Mouse (Mus musculus) urinary bladder, adult 18-20 months (tissue): ENCODE measurements at regions not wholly inside any gene's neighbourhood (a gene's known extent, or its start where the extent isn't known, plus 50 kb on each side); places are given as distances from the start of the nearest gene placed in this dataset.

ENCODE experiments used
- DNase-seq, 2 experiments: peaks; one replicate each; pipeline ENCODE4 v3.0.0; 2022; ENCODE audit warnings: low spot score in 2 of 2, mixed read lengths in 2 of 2

DNA sequence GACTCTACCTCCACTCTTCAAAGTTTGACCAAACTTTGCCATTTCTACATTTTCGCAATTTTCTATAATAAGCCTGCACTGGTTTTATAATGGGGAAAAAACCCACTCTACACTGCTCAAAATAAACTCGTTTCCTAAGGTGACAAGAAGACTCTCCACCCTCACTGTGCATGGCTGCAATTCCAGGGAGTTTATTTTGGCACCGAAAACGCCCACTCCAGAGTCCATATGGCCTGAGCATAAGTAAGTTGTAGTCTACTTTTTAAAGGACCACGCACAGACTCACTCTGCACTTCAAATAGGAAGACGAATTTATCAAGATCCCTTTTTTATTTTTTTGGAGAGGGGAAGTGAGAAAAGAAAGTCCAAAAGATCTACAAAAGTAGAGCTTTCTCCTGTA, 219.4 kb downstream of the Pdcd6ip start:
- no peak for DNase-seq

DNA sequence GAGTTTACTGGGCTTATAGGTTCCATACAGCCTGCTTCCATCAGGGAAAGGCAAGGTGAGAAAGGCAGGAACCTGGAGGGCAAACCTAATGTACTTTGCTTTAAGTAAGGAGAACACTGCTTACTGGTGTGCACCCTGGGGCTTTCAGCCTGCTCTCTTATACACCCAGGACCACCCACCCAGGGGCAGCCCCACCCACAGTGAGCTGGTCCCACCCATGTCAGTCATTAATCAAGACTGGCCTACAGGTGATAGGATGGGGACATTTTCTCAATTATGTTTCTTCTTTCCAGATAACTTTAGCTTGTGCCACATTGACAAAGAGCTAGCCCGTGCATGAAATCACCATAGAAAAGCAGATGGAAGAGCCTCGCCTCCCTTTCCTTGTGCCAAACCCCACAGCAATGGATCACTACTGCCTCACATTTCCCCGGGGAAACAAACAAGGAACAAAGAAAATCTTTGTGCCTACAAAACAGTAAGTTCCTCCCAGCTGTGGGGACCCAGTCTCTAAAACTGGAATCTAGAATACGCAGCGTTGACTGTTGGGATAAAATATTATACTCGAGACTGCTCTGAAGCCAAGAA, 221.5 kb downstream of the Pdcd6ip start:
- no peak for DNase-seq

DNA sequence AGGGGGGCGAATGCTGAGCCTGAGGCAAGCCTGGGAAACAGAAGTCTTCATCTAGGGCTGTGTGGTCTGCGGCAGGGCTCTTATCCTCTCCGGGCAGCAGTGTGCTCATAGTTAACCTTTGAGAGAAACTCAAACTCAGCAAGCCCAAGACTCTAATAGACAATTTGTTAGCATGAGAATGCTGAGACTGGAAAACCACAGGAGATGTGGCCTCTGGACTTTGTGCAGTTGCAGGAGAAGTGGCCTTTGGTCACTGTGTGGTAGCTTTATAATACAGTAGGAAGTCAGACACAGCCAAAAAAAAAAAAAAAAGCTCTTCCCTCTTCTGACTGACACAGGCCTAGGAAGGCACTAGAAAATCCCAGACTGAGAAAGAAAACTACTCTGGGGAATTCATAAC, 228.2 kb downstream of the Pdcd6ip start:
- DNase-seq: no peak

DNA sequence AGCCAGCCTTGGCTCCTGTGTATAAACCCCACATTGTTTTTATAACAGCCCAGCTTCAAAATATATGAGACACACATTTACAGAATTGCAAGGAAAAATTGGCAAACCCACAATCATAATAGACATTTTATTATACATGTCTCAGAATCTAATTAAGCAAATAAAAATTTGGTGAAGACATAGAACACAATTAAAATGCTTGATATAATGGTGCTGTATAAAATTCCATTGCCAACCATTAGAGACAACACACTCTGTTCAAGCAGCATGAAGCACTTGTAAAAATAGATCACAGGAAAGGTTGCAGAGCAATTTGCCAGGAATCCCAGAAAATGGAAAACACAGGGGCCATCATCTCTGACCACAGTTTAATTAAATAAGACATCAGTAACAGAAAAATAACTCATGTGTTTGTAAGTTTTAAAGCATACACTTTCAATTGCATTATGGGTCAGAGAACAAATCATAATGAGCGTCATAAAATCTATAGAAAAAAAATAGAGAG, 229.2 kb downstream of the Pdcd6ip start:
- DNase-seq: no peak

DNA sequence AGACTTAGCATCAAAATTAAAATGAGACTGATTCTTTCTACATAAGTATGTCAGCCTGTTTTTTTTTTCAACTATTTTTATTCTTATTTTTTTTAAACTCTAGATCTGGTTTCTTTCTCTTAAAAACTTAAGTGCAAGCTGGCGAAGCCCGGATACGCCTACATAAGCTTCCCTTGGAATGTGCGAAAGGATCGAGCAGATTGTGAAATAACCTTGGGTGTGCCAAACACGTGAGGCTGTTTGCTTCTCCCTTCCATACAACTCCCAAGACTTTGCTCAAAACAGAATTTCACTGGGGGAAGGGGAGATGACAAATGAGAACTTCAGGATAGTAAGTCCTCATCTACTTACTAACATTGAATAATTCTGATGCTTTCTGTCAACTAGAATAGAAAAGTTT, 236.3 kb downstream of the Pdcd6ip start:
- peak in 1 of 2 experiments; percentile 35 for DNase-seq

DNA sequence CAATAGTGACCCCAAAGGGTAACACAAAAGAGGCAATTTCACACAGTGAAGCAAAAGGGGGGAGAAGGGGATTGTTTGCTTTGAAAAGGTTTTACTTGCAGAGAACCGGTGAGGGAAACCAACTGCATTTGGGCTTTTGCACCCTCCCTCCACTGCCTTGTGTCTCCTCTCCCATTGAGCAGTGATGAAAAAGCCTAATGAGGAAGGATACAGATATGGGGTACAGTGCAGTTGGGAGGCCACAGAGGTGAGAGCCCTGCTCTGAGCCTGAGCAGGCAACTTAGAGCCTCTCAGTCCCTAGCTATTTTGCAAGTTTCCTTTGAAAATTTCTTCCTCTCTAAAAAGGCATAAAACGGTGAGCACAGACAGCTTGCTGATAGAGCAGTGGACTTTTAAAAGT, 245.2 kb downstream of the Pdcd6ip start:
- DNase-seq: no peak

DNA sequence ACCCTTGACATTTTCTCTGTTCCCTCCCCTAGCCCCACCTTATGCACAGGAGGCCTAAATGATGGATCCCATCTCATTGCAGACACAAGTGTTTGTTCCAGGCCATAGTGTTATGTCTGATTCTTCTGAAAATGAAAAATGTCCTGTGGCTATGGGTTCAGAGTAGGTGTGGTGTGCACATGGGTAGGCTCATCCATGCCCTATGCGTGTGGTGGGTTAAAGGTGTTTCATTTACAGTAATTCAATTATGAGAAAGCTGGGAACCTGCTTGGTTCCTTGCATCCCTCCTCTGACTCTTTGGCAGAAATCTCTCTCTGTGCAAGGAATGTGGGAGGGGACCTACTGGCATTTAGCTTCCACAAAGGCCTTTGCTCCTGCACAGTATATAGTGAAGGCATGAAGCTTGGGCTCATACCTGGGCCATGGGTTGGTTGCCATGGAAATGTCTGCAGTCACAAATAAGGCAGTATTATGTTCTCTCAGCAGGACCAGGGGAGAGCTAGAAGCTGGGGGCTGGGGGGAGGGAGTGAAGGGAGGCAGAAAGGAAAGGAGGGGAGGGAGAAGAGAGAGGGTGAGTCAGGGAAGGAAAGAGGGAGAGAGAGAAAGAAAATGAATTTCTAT, 245.7 kb downstream of the Pdcd6ip start:
- DNase-seq: no peak

DNA sequence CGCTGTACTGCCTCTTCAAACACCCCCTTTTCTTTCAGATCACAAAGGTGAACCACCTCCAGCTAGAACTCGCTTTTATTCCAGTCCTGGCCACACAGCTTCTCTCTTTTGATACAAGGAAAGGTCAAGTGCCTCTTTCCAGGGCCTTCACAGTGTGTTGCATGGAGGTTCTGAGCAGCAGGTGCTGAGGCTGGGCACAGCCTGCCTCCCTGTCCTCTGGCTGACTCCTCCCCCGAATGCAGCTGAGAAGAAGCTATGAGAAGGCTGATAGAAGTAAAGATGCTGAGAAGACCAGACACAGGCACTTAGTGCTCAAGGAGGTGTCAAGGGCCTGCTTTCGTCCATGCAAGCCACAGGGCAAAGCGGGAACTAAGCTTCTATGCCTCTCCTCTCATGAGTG, 248.2 kb downstream of the Pdcd6ip start:
- no peak for DNase-seq

DNA sequence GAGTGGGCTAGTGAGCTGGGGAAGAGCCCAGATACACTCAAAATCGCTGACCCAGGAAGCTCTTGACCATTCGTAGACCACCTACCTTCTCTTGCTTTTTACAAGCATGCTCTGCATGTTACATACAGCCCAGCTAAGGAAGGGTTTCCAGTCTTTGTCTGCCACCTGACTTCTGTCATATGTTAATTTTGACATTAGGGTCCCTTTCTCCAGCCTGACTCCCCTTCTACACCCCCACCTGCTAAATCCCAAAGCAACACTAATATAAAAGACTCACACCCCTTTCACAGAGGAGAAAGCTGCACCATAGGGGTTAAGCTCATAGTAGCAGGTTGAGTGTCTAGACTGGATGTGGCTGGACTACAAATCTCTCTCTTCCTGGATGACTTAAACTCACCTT, 248.8 kb downstream of the Pdcd6ip start:
- no peak for DNase-seq

DNA sequence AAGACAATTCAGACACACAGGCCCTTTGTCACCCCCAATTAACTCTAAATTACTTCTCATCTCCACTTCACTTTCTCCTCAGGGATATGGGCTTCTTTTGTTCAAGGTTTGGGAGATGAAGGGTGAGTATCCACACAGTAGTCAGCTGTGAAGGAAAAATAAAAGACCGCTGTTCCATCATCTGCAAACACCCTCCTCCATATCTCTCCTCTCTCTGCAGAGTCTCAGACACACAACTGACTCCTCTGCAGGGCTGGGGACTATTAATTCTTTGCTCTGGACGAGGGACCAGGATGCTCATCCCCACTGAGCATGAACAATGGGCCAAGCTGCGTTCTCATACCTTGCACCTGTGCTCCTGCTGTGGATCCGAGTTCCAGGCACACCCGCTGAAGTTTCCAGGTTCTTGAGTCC, 249.3 kb downstream of the Pdcd6ip start:
- no peak for DNase-seq

DNA sequence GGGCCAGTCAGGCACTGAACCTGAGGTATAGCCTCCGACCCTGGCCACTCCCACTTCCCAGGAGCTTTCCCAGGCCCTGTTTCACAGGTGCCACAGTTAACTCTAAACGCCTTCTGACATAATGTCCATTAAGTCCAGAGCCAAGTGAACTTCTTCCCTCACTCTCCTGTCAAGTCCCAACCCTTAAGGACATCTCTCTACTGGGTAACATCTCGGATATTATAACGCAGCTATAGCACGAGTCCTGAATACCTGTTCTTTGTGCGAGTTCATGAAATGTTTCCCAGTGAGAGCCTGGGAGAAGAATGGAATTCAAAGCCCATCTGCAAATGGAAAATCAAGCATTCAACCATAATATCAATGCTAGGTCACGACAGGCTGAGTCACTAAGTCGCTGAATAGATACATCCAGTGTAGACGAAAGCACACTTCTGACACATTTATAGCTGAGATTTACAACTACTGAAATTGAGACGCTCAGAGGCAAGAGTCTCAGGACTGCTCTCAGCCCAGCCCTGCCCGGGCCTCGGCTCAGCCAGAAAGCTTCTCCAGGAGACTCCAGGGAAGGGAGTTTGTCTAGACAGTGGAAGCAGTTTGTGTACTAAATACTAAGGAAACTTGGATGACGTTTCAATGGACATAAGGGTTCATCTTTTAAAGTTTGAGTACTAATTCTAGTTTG, 250.7 kb downstream of the Pdcd6ip start:
- peak in 1 of 2 experiments; percentile 2 for DNase-seq

DNA sequence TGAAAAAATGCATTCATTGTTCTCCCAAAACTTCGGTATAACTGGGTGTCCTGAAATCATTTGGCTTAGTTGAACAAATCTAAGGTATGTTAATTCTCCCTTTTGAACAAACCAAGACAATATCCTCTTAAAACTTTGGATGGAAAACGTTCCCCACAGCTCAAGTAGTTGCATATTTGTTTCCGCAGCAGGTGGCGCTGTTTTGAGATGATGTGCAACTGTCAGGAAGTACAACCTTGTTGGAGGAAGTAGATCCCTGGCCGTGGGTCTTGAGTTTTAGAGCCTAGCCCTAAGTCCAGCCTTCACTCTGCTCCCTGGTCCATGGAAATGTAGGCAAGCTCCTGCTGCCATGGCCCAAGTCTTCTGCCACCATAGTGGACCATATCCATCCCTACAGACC, 252.5 kb downstream of the Pdcd6ip start:
- DNase-seq: no peak

DNA sequence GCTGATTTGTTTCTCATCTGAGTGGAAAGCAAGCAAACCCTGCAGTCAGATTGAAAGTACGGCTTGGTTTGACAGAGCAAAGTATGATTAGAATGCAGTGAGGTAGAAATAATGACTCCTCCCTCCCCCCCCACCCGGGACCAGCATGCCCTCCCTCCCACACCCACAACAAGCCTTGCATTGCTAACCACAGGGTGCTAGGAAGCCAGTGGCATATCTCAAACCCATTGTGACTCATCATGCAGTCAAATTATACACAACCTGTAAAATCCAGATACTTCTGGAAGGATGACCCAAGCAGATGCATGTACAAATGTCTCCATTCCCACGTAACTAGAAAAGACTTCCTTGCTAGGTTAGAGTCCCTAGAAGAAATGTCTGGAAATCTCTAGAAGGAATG, 254.8 kb downstream of the Pdcd6ip start:
- no peak for DNase-seq

DNA sequence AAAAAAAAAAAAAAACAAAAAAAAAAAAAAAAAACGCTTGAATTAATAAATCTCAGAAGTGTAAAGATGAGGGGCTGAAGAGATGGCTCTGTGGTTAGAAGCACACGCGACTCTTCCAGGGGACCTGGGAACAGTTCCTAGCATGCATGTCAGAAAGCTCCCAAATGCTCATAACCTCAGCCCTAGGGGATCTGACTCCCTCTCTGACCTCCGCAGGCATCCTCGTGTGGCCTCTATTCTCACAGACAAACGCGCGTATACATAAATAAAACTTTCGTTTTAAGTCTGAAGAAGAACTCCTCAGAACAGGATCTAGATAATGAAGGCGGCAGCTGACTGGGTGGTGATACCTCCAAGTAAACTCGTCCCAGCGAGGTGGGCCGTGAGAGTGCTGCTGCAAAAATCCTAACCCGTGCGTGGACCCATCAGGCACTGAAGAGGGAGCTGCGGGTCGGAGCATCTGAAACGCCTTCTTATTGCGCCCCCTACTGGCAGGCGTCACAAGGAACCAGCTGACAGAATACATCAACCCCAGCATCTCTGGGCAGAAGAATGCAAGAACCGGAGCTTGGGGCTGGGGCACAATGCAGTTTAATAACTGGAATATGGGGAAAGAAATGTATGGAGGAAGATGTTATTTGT, 266.2 kb downstream of the Pdcd6ip start:
- DNase-seq: peak; percentile 35 to 39

DNA sequence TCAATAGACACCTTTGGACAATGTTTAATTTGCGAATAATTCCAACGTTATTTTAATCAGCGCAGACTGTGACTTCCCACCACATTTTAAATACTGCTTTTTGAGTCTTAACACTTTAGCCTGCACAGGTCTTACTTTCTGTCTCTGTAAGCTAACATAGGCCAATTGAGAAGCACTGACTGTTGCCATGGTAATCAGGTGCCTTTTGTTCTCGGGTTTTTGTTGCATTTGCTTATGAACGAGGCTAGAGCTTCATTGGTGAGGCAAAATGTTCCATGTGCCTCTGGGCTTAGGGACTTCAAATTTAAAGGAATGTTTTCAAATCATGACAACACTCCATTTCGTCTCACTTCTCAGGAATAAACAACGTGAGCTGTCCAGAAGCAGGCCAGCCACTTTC, 269.7 kb downstream of the Pdcd6ip start:
- DNase-seq: no peak

DNA sequence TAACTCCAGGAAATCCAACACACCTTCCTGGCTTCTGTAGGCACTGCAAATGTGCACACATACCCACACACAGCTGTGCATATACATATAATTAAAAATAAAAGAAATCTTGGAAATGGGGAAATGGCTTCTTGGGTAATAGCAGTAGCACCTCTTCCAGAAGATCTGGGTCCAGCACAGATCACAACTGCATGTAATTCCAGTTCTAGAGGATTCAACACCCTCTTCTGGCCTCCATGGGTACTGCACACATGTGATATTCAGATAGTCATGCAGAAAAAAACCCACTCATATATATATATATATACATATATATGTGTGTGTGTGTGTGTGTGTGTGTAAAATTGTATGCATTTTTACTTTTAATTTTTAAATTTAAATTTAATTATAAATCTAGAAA, 272.1 kb downstream of the Pdcd6ip start:
- no peak for DNase-seq

DNA sequence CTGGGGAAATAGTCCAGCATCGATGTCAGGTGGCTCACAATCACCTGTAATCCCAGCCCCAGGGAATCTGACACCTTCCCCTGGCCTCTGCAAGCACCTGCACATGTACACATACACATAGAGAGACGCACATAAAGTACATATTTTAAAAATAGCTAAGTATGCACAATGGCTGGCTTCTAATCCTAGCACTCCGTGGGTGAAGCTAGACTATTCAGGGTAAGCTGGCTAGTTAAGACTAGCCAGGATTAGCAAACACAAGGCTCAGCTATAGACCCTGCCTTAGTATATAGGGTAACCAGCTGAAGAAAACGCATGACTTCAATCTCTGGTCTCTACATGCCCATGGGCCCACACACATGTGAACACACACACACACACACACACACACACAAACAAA, 274.6 kb downstream of the Pdcd6ip start:
- DNase-seq: no peak

DNA sequence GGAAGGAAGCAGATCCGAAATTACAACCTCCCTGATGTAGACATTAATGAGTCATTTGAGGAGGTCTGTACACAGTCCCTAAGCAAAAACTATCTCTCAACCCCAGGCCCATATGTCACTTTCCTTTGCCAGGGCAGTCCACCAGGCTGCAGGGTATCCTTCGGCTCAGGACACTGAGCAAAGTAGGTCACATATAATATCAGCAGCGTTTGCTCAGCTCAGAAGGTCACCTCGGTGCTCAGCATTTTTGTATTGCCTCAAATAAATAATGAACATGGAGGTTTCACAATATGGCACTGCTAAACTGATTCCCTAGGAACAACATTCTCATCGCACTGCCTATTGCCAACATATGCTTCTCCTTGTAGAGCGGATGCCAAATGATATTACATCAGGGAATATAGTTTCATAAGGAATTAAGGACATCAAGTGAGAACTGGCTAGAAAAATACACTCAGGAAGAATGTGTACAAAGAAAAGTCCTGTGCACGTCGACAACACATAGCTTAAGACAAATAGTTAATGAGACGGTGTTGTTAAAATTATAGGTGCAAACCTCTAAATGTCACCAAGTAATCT, 275.4 kb downstream of the Pdcd6ip start:
- no peak for DNase-seq

DNA sequence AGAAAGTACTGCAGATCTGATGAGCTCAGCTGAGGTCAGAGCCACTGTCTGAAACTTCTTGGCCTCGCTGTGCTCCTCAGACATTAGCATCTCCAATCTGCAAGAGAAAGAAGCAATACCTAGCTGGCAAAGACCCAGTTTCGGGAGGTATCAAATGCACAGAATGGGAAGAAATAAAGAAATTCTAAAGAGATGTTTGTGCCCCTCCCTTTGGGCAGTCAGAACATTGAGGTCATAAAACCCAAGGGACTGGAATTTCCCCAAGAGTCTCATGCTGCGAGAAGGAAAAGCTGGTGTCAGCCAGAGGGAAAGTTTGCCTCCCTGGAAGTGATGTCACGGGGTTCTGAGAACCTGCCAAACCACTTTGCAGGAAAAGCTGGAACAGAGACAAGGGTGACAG, 277.6 kb downstream of the Pdcd6ip start:
- no peak for DNase-seq

DNA sequence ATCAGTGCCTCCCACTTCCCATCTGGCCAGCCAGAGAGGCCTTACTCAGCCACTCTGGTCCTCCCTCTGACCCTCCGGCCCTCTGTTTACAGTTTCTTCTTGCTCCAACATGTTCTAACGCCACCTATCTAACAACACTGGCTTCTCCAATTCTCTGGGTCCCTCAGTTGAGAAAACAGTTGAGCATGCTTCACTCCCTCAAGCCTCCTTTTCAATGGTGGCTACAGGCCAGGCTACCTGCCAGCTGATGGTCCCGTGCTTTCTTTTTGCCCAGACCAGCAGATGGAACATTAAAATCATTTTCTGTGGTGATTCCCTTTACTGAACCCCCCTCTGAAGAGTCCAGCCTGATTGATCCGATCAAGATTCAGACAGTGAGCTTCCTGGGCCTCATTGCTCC, 280.8 kb downstream of the Pdcd6ip start:
- DNase-seq: no peak

DNA sequence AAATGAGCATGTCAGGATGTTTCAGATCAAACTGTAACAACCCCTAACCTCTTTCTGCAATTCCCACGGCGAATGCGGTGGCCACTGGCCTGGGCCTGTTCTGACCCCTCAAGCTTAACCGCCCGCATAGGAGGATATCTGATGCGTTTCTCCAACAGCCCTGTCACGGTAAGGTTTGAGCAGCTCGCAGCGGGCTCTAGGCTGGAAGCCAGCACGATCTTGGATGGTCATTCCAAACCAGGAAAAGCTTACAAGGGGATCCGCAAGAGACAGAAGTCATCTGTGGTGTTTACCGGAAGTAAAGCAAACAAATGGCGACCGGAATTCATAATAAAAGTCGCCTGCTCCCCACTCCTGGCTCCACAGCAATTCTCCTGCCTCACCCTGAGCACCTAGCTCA, 281.7 kb downstream of the Pdcd6ip start:
- no peak for DNase-seq

DNA sequence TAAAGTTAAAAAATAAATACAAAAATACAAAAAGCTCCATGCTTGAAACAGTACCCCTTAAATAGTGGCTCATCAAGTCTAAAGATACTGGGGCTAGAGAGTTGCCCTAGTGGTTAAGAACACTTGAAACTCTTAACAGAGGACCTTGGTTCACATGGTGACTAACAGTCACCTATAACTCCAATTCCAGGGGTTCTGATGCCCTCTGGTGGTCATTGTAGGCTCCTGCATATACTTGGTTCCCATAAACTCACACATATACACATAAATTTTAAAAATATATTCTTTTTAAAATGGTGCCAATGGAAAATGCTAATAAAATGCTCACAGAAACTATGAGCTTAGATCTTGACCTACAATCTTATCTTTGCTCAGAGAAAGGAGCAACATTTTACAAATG, 286.4 kb downstream of the Pdcd6ip start:
- no peak for DNase-seq
